Mouse (Mus musculus) cerebellum, postnatal 25 days (tissue): ENCODE measurements at regions not wholly inside any gene's neighbourhood (a gene's known extent, or its start where the extent isn't known, plus 50 kb on each side); places are given as distances from the start of the nearest gene placed in this dataset.

Experiments used
- DNase-seq, 2 experiments: peaks; one replicate each; pipeline ENCODE4 v3.0.0; 2021; ENCODE audit warnings: mixed read lengths in 2 of 2

GRCm38 (mm10) chr13:31681571-31681970 lies 56.0 kb downstream of the Foxf2 start:
- DNase-seq, result no peak

DNA sequence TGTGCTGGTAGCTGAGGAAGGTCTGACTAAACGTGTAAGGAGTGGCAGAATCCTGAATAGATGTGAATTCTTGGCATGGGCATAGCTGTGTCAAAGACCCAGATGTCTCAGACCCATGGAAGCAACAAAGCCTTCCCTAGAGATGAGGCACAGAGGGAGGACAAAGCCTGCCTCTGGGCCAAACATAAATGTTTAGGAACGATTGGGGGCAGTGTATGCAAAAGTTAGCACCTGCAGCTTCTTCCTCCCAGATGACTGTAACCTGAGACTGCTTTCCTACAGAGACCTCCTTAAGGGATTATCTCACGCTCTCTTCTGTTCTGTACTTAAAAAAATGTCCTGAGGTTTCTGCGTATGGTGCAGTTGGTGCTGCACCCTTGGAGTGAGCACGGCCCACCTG lies 57.7 kb downstream of the Foxf2 start:
- no peak for DNase-seq

DNA sequence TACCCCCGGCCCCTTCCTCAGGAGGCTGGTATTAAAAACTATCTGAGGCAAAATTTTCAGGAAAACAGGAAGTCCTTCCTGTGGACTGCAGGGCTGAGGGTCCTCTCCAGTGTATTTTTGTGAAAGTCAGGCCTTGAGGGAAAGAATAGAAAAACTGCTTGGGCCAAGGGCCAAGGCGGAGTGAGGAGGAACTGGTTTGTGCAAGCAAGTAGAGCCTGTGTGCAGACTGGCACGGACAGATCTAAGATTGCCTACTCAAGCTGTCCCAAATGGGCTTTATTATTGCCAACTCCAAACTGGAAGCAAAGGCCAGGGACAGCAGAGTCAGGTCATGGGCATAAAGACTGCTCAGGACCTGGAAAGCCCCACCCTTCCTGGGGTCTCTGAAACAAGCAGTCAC lies 62.9 kb downstream of the Foxf2 start:
- no peak for DNase-seq

DNA sequence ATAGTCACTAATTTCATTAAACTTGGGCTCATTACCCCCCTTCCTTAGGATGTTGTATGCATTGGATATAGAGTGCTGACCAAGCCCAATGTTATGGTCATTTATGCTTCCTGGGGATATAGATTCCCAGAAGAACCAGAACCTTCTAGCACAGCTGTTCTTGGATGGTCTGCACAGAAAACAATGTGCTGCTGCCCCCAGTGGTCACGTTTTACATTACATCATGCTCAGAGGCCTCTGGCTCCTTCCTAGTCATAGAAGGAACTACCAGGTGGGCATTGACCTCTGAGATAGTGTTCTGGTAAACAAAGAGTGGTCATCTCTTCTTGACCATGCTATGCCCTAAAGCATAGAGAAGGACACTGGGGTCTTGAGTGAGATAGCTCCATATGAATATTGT lies 63.7 kb downstream of the Foxf2 start:
- DNase-seq, result peak in 1 of 2 experiments; percentile 18

DNA sequence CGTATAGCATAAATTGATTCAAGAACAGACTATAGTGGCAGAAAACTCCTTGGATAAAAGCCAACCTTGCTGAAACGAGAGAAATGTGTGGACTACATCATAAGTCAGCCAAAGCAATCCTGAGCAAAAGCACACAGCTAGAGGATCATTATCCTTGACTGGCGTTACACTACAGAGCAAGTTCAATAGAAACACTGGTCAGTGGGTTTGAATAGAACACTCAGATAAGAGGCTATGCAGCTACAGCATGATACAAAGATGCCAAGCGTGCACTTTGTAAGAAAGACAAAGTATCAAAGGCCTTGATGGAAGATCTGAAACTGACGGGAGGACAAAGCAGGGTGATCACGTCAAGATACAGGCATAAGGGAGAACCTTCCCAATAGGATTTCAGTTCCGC lies 70.1 kb downstream of the Foxf2 start:
- DNase-seq, result no peak

GRCm38 (mm10) chr13:31704199-31704598 lies 78.6 kb downstream of the Foxf2 start:
- DNase-seq, result no peak

DNA sequence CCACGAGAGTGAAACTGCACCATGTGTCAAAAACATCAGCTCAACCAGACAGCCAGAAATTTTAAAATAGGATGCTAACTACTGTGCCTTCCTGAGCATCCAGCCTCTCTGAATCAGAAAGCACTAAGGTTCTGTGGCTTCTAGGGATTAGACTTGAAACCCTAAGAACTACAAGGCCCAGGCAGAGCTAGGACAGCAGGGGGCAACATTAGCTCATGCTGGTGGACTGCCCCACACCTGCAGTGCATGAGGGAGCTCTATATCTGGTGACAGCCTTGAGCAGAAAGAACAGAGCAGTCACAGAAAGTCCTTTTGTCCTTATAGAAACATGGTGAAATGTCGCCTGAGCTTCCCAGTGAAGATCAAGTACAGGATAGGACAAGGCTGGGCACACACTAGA lies 79.8 kb downstream of the Foxf2 start:
- no peak for DNase-seq

- no peak for DNase-seq
Observed at GRCm38 (mm10) chr13:31710681-31711080, 85.1 kb downstream of the Foxf2 start.

DNA sequence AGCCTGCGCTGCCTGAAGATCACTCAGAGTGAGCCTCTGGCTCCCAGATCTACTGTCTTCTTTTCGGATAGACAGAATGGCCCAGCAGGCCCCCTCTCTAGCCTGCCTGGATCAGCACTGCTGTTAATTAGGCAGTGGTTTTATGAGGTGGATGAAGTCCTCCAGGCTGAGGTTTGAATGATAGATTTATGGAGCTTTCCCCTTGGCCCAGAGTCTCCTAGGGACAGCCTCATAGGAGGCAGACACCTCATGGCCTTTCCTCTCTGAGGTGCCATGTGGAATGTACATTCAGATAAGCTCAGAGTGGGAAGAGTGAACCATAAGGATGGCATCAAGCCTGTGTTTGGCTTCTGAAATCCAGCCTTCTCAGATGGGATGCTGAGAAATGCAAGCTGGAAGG lies 90.1 kb downstream of the Foxf2 start:
- DNase-seq, result no peak

DNA sequence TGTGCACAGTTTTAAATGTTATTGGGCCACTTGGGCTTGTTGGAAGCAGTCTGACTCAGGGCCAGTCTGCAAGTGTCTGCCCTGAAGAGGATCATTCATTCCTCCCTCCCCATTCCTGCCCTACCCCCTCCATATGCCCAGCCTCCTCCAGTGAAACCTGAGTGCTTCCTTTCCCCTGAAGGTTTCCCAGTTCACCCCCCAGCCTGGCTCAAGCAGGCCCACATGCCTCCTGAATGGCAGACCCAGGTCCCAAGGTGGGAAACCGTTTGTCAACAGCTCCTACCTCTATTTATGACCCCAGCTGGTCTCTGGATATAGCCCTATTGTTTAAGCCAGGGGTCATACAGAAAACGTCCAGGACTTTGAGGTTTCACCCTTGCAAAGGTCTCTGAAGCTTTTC lies 89.7 kb upstream of the Foxc1 start:
- DNase-seq, result no peak

GRCm38 (mm10) chr13:31720731-31721130 lies 85.7 kb upstream of the Foxc1 start:
- no peak for DNase-seq

GRCm38 (mm10) chr13:31728862-31729261 lies 77.6 kb upstream of the Foxc1 start:
- DNase-seq, result no peak

DNA sequence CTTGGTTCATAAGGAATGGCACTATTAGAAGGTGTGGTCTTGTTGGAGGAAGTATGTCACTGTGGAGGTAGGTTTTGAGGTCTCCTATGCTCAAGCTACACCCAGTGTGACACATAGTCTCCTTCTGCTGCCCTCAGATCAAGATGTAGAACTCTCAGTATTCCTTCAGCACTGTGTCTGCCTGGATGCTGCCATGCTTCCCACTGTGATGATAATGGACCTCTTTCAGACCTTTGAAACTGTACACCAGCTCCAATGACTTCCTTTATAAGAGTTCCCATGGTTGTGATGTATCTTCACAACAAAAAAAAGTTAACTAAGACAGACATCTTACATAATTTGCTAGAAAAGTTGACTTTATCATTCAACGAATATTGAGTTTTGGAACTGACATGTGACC lies 60.2 kb upstream of the Foxc1 start:
- DNase-seq, result no peak
